Mouse (Mus musculus) layer of hippocampus, adult 9-11 months (tissue): ENCODE results near the gene Gm9046.
"Not testable (repeated sequence)": the region's sequence is repeated elsewhere in the genome, so short reads cannot be mapped to it uniquely, and the experiment has no call there.

Experiments used
- DNase-seq: peaks from one replicate; pipeline ENCODE4 v3.0.0; 2022

Gene Gm9046

DNA sequence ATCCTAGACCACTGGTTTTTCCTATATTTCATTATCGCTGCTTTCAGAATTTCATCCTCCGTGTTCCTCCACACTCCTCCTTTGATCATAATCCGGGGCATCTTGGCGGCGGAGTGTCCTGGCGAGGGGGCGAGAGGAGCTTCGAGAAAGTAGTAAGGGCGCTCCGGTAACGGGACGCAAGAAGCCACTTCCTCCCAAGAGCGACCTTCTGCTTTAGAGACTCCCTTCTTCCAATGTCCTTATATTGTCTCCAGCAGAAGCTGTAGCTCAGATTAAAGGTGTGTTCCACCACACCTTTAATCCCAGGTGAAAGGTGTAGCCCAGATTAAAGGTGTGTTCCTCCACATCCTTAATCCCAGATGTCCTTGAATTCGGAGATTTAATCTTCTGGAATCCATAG lies at the start of gene Gm9046:
Gene Gm9046, minus strand, starts transcription at position 101 of the 400 bp plus-strand sequence.
- not testable (repeated sequence) for DNase-seq

DNA sequence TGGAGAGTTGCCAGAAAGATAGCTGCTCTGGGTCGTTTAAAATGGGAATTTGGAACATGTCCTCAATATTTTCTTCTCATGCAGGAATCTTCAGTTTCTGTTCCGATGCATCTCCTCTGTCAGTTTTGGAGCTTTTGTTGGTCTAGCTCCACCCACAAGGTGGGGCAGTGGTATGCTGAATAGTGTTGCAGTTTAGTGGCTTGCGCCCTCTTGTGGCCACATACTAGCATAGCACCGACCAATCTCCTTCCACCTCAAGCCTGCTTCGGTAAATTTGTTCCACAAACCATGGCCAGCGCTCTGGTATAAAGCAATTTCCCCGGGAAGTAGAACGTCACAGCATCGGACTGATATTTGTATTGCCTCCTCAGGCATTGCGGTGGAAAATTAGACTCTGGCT lies 27.4 kb upstream of the Gm9046 start:
- peak; percentile 80 for DNase-seq

DNA sequence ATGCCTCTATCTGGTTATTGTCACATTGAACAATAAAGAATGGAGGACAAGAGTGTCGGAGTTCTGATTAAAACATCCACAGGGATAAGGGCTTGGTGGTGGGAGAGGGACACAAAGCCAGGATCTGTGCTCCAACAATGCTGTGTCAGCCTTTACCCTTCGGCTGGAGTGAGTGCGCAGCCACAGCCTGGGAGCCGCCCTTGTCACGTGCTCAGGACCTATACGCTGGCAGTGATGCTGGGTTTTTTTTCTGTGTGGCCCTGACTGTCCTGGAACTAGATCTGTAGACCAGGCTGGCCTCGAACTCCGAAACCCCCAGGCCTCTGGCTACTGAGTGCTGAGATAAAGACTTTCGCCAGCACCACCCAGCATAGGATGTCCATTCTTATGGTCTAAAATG lies 26.5 kb upstream of the Gm9046 start:
- DNase-seq, result no peak

DNA sequence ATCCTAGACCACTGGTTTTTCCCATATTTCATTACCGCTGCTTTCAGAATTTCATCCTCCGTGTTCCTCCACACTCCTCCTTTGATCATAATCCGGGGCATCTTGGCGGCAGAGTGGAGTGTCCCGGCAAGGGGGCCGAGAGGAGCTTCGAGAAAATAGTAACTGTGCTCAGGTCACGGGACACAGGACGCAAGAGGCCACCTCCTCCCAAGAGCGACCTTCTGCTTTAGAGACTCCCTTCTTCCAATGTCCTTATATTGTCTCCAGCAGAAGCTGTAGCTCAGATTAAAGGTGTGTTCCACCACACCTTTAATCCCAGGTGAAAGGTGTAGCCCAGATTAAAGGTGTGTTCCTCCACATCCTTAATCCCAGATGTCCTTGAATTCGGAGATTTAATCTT lies 10.9 kb upstream of the Gm9046 start, which contains the start of gene Gm9049:
Gene Gm9049, minus strand, starts transcription at position 101 of the 400 bp plus-strand sequence.
- not testable (repeated sequence) for DNase-seq

DNA sequence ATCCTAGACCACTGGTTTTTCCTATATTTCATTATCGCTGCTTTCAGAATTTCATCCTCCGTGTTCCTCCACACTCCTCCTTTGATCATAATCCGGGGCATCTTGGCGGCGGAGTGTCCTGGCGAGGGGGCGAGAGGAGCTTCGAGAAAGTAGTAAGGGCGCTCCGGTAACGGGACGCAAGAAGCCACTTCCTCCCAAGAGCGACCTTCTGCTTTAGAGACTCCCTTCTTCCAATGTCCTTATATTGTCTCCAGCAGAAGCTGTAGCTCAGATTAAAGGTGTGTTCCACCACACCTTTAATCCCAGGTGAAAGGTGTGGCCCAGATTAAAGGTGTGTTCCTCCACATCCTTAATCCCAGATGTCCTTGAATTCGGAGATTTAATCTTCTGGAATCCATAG lies 5.5 kb upstream of the Gm9046 start, which contains the start of gene Gm9048:
Gene Gm9048, minus strand, starts transcription at position 101 of the 400 bp plus-strand sequence.
- not testable (repeated sequence) for DNase-seq

DNA sequence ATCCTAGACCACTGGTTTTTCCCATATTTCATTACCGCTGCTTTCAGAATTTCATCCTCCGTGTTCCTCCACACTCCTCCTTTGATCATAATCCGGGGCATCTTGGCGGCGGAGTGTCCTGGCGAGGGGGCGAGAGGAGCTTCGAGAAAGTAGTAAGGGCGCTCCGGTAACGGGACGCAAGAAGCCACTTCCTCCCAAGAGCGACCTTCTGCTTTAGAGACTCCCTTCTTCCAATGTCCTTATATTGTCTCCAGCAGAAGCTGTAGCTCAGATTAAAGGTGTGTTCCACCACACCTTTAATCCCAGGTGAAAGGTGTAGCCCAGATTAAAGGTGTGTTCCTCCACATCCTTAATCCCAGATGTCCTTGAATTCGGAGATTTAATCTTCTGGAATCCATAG lies 5.3 kb downstream of the Gm9046 start, which contains the start of gene Gm9045:
Gene Gm9045, minus strand, starts transcription at position 101 of the 400 bp plus-strand sequence.
- DNase-seq, result not testable (repeated sequence)

DNA sequence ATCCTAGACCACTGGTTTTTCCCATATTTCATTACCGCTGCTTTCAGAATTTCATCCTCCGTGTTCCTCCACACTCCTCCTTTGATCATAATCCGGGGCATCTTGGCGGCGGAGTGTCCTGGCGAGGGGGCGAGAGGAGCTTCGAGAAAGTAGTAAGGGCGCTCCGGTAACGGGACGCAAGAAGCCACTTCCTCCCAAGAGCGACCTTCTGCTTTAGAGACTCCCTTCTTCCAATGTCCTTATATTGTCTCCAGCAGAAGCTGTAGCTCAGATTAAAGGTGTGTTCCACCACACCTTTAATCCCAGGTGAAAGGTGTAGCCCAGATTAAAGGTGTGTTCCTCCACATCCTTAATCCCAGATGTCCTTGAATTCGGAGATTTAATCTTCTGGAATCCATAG lies 10.7 kb downstream of the Gm9046 start, which contains the start of gene Gm9044:
Gene Gm9044, minus strand, starts transcription at position 101 of the 400 bp plus-strand sequence.
- not testable (repeated sequence) for DNase-seq

DNA sequence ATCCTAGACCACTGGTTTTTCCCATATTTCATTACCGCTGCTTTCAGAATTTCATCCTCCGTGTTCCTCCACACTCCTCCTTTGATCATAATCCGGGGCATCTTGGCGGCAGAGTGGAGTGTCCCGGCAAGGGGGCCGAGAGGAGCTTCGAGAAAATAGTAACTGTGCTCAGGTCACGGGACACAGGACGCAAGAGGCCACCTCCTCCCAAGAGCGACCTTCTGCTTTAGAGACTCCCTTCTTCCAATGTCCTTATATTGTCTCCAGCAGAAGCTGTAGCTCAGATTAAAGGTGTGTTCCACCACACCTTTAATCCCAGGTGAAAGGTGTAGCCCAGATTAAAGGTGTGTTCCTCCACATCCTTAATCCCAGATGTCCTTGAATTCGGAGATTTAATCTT lies 16.2 kb downstream of the Gm9046 start, which contains the start of gene Gm9040:
Gene Gm9040, minus strand, starts transcription at position 101 of the 400 bp plus-strand sequence.
- not testable (repeated sequence) for DNase-seq

DNA sequence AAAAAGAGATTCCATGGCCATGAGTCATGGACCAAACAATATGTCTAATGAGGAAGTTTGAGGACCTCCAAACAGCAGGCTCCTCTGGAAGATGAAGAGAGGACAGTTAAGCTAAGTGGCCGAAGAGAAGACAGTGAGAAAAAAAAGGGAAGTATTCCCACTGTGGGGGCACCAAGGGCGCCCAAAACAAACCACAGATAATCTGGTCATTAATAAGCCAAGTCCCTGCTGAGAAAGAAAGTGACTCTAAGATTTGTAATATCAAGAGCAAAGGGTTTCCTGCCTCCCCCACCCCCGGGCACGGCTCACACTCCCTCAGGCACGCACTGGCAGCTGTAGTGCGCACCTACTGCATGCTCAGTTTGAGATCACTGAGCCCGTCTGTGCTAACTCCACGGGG lies 24.0 kb downstream of the Gm9046 start:
- no peak for DNase-seq

DNA sequence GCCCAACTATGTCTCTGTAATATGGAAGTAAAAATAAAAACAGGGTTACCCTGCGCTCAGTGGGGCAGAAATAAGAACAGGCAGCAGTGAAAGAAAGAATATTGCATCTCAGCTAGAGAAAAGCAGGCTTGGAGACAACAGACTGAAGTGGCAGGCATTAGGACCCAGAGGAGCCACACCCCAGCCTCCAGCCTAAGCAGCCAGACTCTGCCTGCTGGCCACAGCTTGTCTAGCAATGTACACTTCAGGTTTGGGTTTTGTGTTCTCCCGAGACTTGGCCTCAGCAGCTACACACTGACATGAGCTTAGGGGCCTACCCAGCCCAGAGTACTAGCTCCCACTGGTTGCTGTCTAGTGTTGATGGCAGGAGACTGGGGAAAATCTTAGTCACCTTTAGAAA lies 40.9 kb downstream of the Gm9046 start:
- DNase-seq, result not testable (repeated sequence)

DNA sequence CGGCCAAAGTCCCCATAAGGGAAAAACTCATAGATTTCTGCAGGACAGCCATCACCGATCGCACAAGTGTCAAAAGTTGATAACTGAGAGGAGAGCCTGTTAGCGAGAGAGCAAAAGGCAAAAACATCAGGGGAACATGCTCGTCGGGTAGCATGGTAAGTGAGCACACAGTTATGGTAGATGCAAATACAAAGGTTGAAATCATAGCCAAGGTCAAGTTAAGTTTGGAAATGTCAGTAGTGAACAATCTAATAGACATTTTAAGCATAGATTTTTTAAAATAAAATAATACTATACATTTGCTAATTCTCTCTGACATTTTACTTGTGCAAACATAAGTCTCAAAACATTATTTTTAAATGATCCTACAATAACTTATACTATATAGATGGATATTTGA lies 48.1 kb downstream of the Gm9046 start, which contains the start of gene Iltifb:
Gene Iltifb, minus strand, starts transcription at position 101 of the 400 bp plus-strand sequence.
- DNase-seq, result no peak
